10 mouse cellular contexts compared by ENCODE assay signal in the genomic region with DNA sequence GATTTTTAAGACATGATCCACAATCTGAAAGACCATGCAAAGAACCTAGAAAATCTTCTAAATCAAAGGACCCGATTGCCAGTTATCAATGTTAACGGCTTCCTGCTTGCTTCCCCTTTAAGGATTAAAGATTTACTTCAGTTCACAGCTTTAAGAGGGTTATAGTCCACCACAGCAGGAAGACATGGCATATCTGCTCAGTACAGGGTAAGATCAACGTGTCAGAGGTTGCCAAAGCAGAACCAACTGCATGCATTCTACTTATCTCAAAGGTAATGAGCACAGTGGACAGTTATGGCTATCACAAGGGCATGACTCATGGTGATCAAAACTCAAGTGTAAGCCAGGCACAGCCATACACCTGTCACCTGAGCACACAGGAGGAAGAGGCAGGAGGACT. TPM values are rescaled to one million over a fixed set of nuclear protein-coding genes. Genes with fewer than 3 reads are reported as not detected.
DNase-seq lines count a peak whose midpoint lies in the region; ATAC-seq and TF ChIP-seq lines count a peak whose summit lies in the region.
"Had no signal": no experiment of that assay in that cellular context is flagged by ENCODE, and none has a peak within 500 bp of the region (broad histone marks: within the 10 kb centered on the region; RNA-seq: fewer than 3 reads in every experiment).

No protein-coding gene starts in this region.

- no peak for TF ChIP-seq CTCF in liver, adult 2 months (IDR thresholded peaks at IDR 0.05; ENCODE audit: low read depth, low read length)

- no peak overlapping the region for H3K27ac ChIP-seq in liver, adult 2 months (replicated peaks; ENCODE audit: insufficient read depth, low read depth, low read length)
- H3K27ac ChIP-seq in liver, embryonic 15.5 days (replicated peaks), result no peak overlapping the region
- H3K27ac ChIP-seq in stomach, embryonic 16.5 days (ENCODE audit: low read length), result no peak overlapping the region
- no peak overlapping the region for H3K27ac ChIP-seq in forebrain, embryonic 15.5 days (replicated peaks)
- H3K27ac ChIP-seq: midbrain, embryonic 13.5 days had no signal

- 21% methylated on average over 3 of the region's 3 CpGs for WGBS in liver, adult 2 months
- WGBS in liver, embryonic 15.5 days (ENCODE audit: insufficient replicate concordance), result 22% methylated on average over 3 of the region's 3 CpGs
- WGBS in stomach, embryonic 16.5 days, result 66% methylated on average over 3 of the region's 3 CpGs
- 92% methylated on average over 3 of the region's 3 CpGs for WGBS in forebrain, embryonic 15.5 days

- H3K9ac ChIP-seq in liver, adult 2 months (ENCODE audit: low read depth, low read length), result no peak overlapping the region
- H3K9ac ChIP-seq in liver, embryonic 15.5 days, result no peak overlapping the region
- H3K9ac ChIP-seq in stomach, embryonic 16.5 days (ENCODE audit: low read length), result no peak overlapping the region
- H3K9ac ChIP-seq in forebrain, embryonic 15.5 days (replicated peaks), result no peak overlapping the region
- H3K9ac ChIP-seq: midbrain, embryonic 13.5 days had no signal

- peak; percentile 73 for DNase-seq in liver, adult 2 months (ENCODE audit: extremely low read depth, low read depth, low spot score)
- DNase-seq in liver, result no peak
- no peak for DNase-seq in frontal cortex, postnatal 10 days (ENCODE audit: low spot score in 2 of 2)
- DNase-seq in spleen, adult 12 weeks (ENCODE audit: low spot score), result no peak
- DNase-seq: cerebellum, adult 8-10 months had no signal

- no peaks in the 10 kb centered on the region for H3K27me3 ChIP-seq in liver, adult 2 months (ENCODE audit: control insufficient read depth, insufficient read depth, low read length)
- H3K27me3 ChIP-seq in liver, embryonic 15.5 days, result no peaks in the 10 kb centered on the region
- H3K27me3 ChIP-seq in stomach, embryonic 16.5 days (ENCODE audit: control insufficient read depth, insufficient read depth, low read length), result no peaks in the 10 kb centered on the region
- no peaks in the 10 kb centered on the region for H3K27me3 ChIP-seq in forebrain, embryonic 15.5 days
- H3K27me3 ChIP-seq: midbrain, embryonic 13.5 days had no signal

- no peak overlapping the region for H3K4me2 ChIP-seq in liver, embryonic 15.5 days
- H3K4me2 ChIP-seq in stomach, embryonic 16.5 days (ENCODE audit: low read depth, low read length), result no peak overlapping the region
- H3K4me2 ChIP-seq in forebrain, embryonic 15.5 days (replicated peaks), result no peak overlapping the region
- H3K4me2 ChIP-seq: midbrain, embryonic 13.5 days had no signal

- no peaks in the 10 kb centered on the region for H3K36me3 ChIP-seq in liver, adult 2 months (ENCODE audit: control insufficient read depth, insufficient read depth, low read length)
- H3K36me3 ChIP-seq in liver, embryonic 15.5 days (replicated peaks), result 0 out of 2 replicates have a peak, but pooled peaks cover 2% of the 10 kb centered on the region
- no peaks in the 10 kb centered on the region for H3K36me3 ChIP-seq in stomach, embryonic 16.5 days (ENCODE audit: control insufficient read depth, insufficient read depth, low read length)
- H3K36me3 ChIP-seq in forebrain, embryonic 15.5 days, result no peaks in the 10 kb centered on the region
- H3K36me3 ChIP-seq: midbrain, embryonic 13.5 days had no signal

- H3K4me1 ChIP-seq in liver, adult 2 months (ENCODE audit: control insufficient read depth, insufficient read depth, low read length), result peaks cover 44% of the 10 kb centered on the region
- peaks cover 78% of the 10 kb centered on the region for H3K4me1 ChIP-seq in liver, embryonic 15.5 days (replicated peaks)
- peaks cover 25% of the 10 kb centered on the region for H3K4me1 ChIP-seq in stomach, embryonic 16.5 days (ENCODE audit: control insufficient read depth, insufficient read depth, low read length)
- H3K4me1 ChIP-seq in forebrain, embryonic 15.5 days, result peaks cover 14% of the 10 kb centered on the region

- H3K79me2 ChIP-seq in liver, adult 2 months (ENCODE audit: control insufficient read depth, insufficient read depth, low read length), result peaks cover 67% of the 10 kb centered on the region

- ATAC-seq in granulocyte monocyte progenitor cell, adult 5-6 weeks (replicated peaks; ENCODE audit: poor library complexity, severe bottlenecking), result 0 out of 2 replicates have a peak, but pooled peaks have one; percentile 12
- ATAC-seq in liver, embryonic 15.5 days (ENCODE audit: insufficient read depth), result peak; percentile 25; the same call in 1 of the 2 replicates
- peak; percentile 84 for ATAC-seq in stomach, embryonic 16.5 days (ENCODE audit: insufficient read depth, low FRiP score)
- no peak for ATAC-seq in forebrain, embryonic 15.5 days (replicated peaks)
- ATAC-seq: midbrain, embryonic 13.5 days had no signal

- TF ChIP-seq POLR2A in liver, adult 2 months (IDR thresholded peaks at IDR 0.05; ENCODE audit: extremely low read depth, insufficient read depth, low read length), result no peak

- no peaks in the 10 kb centered on the region for H3K9me3 ChIP-seq in liver, embryonic 15.5 days (replicated peaks)
- H3K9me3 ChIP-seq in stomach, embryonic 16.5 days (replicated peaks; ENCODE audit: control insufficient read depth, low read length), result no peaks in the 10 kb centered on the region
- no peaks in the 10 kb centered on the region for H3K9me3 ChIP-seq in forebrain, embryonic 15.5 days
- H3K9me3 ChIP-seq: midbrain, embryonic 13.5 days had no signal

- H3K4me3 ChIP-seq in liver, adult 2 months (ENCODE audit: insufficient read depth, low read depth, low read length), result no peak overlapping the region
- H3K4me3 ChIP-seq in liver, embryonic 15.5 days (replicated peaks), result no peak overlapping the region
- no peak overlapping the region for H3K4me3 ChIP-seq in stomach, embryonic 16.5 days (replicated peaks; ENCODE audit: low read length)
- H3K4me3 ChIP-seq in forebrain, embryonic 15.5 days, result no peak overlapping the region
- H3K4me3 ChIP-seq: midbrain, embryonic 13.5 days had no signal

RNA-seq across cellular contexts. Expression of a gene that starts 53.1 kb away (rescaled TPM):
- 22.1 and 28.0 TPM in 2 replicates for total RNA-seq in liver, adult 2 months (2014; rRNA removed)
- polyA plus RNA-seq in liver, adult 2 months (2012; rRNA removed), result 22.7 and 28.3 TPM in 2 replicates
- total RNA-seq in granulocyte monocyte progenitor cell, adult 5-6 weeks (2014; fragmentation: Nextera tagmentation), result 86.3 and 104 TPM in 2 replicates
- total RNA-seq in granulocyte monocyte progenitor cell, adult 5-6 weeks (2017), result 63.3 and 63.9 TPM in 2 replicates
- polyA plus RNA-seq in liver, embryonic 15.5 days (2015; fragmentation: Nextera tagmentation; extraction: Ambion mirVana), result 18.1 and 20.8 TPM in 2 replicates
- 23.1 and 24.6 TPM in 2 replicates for polyA plus RNA-seq in stomach, embryonic 16.5 days (2015; fragmentation: Nextera tagmentation; extraction: Ambion mirVana)
- polyA plus RNA-seq in forebrain, embryonic 15.5 days (2015; fragmentation: Nextera tagmentation; extraction: Ambion mirVana), result 53.3 and 76.2 TPM in 2 replicates
